Mouse (Mus musculus): ENCODE measurements around the gene Akap17b. TPM values are rescaled to one million over a fixed set of nuclear protein-coding genes. Genes with fewer than 3 reads are reported as not detected.

Gene Akap17b
- total RNA-seq, 1 experiment from 2014 or later = 9.7 TPM

- no peak for DNase-seq
These were observed 58.4 kb downstream of the Akap17b start for GRCm38 (mm10) chrX:36586629-36587303.

- DNase-seq = no peak
These were observed 83.1 kb downstream of the Akap17b start for GRCm38 (mm10) chrX:36562079-36562478.

GRCm38 (mm10) chrX:36561650-36562049, 83.5 kb downstream of the Akap17b start:
- DNase-seq = peak; percentile 68

GRCm38 (mm10) chrX:36560170-36560569, 85.0 kb downstream of the Akap17b start:
- no peak for DNase-seq

Other genes starting within 250 kb of the Akap17b start
- not detected in 2 replicates for gene Gm6268, start 244.1 kb downstream of the Akap17b start, total RNA-seq (2021)
- gene Gm14569, start 153.6 kb downstream of the Akap17b start, total RNA-seq (2021) = 0.09 TPM in 1 of 2 replicates, not detected in the other
- gene Pgrmc1, start 47.2 kb downstream of the Akap17b start, total RNA-seq (2021) = 472 and 534 TPM in 2 replicates
- gene Slc25a43, start 98.3 kb upstream of the Akap17b start, total RNA-seq (2021) = 1.7 and 2.0 TPM in 2 replicates
- gene Slc25a5, start 150.3 kb upstream of the Akap17b start, total RNA-seq (2021) = 414 and 427 TPM in 2 replicates
- 57.2 and 72.4 TPM in 2 replicates for gene Ube2a, start 228.5 kb upstream of the Akap17b start, total RNA-seq (2021)
- 44.0 and 51.7 TPM in 2 replicates for gene C330007P06Rik, start 228.7 kb upstream of the Akap17b start, total RNA-seq (2021)